Mouse (Mus musculus): Measurements from ENCODE around the gene Abhd10.

DNA sequence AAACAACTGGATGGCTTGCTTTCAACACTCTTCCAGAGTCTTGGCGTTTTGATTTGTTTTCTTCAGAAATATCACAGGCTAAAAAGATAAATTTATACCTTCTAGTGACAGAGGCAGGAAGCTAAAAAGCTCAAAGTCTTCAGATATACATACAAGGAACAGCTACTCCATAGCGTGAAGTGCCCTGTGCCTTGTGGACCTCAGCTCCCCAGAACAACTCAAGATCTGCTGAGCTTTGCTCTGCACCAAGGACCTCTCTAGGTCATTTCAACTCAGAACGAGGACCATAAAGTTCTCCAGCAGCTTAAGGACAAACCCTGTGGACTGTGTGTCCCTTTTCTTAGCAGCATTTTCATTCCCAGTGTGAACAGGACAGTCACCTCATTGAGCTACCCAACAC lies 22.3 kb upstream of the Abhd10 start:
- TF ChIP-seq CTCF (IDR thresholded peaks at IDR 0.05; ENCODE audit: borderline replicate concordance, insufficient read depth, low read depth, low read length) (no peak), POLR2A (IDR thresholded peaks at IDR 0.05; ENCODE audit: borderline replicate concordance, insufficient read depth, low read length) (no peak)
